Mouse (Mus musculus): ENCODE data around the gene Olfr406. TPM values are rescaled to one million over a fixed set of nuclear protein-coding genes. Genes with fewer than 3 reads are reported as not detected.

The Olfr406 gene
- not detected in 2 replicates for polyA plus RNA-seq (2014; fragmentation: Nextera tagmentation; extraction: Ambion mirVana)

DNA sequence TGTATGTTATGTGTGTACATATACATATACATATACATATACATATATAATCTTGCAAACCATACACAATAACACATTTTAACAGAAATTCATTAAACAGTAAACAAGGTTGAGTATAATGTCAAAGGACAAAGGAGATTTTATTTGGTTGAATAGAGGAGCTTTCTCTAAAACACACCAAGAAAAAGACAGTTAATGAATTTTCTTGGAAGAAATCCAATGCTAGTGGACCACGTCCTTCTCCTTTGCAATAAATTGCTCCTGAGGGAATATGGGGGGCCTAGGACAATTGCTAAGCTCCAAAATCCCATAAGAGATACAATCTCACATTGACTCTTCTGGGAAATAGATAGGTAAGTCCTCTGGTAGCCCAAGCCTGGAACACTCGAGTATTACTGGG, at the start of gene Olfr406:
Gene Olfr406 (plus strand): TSS at position 301 of the 400 bp plus-strand sequence.
- Histone ChIP-seq H3K27ac (no peak within 1 kb of the TSS), H3K27me3 (ENCODE audit: control insufficient read depth, insufficient read depth, low read length) (no peaks in the 10 kb centered on the region), H3K4me1 (replicated peaks; ENCODE audit: control insufficient read depth, insufficient read depth, low read length) (no peaks in the 10 kb centered on the region), H3K9me3 (ENCODE audit: control insufficient read depth, low read length) (peaks cover 6% of the 10 kb centered on the region; the same call in 1 of the 2 replicates), H3K4me3 (replicated peaks; ENCODE audit: low read length) (no peak within 1 kb of the TSS), H3K36me3 (replicated peaks; ENCODE audit: control insufficient read depth, insufficient read depth) (no peaks in the 10 kb centered on the region), H3K4me2 (replicated peaks) (no peak within 1 kb of the TSS), H3K9ac (no peak within 1 kb of the TSS)
- ATAC-seq (ENCODE audit: low FRiP score) (no peak), DNase-seq (ENCODE audit: low spot score) (no peak)
- WGBS, result 59% methylated on average over 2 of the region's 2 CpGs

DNA sequence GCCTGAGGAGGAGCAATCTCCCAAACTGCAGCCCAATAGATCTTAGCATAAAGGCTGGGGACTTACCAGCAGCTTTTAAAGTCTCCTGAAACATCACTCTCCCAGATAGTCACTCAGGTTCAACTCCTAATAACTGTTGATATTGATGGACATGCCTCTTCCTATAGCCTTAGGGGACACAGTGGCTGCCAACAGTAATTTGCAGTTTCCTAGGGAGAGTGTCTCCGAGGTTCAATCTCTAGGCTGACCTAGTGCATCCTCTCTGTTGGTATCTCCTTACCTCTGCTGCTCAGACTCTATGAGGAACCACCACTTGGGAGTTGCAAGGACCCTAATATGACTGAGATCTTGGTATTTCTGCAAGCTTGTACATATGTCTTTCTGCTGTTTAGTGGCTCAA, 48.3 kb upstream of the Olfr406 start, which contains the start of gene Olfr43:
Gene Olfr43 (minus strand): TSS at position 101 of the 400 bp plus-strand sequence.
- ATAC-seq (ENCODE audit: low FRiP score), result no peak
- Histone ChIP-seq H3K4me2 (replicated peaks) (no peak within 1 kb of the TSS), H3K36me3 (replicated peaks; ENCODE audit: control insufficient read depth, insufficient read depth) (no peaks in the 10 kb centered on the region), H3K9me3 (ENCODE audit: control insufficient read depth, low read length) (0 out of 2 replicates have a peak, but pooled peaks cover 18% of the 10 kb centered on the region), H3K4me1 (replicated peaks; ENCODE audit: control insufficient read depth, insufficient read depth, low read length) (no peaks in the 10 kb centered on the region), H3K9ac (no peak within 1 kb of the TSS), H3K4me3 (replicated peaks; ENCODE audit: low read length) (no peak within 1 kb of the TSS), H3K27ac (no peak within 1 kb of the TSS), H3K27me3 (ENCODE audit: control insufficient read depth, insufficient read depth, low read length) (no peaks in the 10 kb centered on the region)
- 78% methylated on average over 1 of the region's 1 CpGs for WGBS
- DNase-seq (ENCODE audit: low spot score), result no peak

DNA sequence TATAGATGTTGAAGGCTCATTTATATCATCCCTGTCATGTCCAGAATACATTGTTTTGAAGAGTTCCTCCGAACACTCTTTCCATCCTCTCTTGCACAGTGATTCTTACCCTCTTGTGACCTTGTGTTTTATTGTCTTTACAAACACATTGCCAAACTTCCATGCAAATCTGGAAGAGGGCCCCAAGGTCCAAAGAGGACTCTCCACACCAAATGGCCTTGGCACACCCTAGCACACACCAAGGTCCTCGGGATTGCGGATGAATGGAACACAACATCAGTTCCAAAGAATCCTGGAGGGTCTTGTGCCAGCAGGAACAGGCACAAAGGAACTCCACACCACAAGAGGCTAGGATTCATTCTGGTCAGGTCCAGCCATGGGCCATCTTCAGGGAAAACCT, 18.4 kb upstream of the Olfr406 start:
- Histone ChIP-seq H3K4me3 (replicated peaks; ENCODE audit: low read length) (no peak overlapping the region), H3K9me3 (ENCODE audit: control insufficient read depth, low read length) (peaks cover 10% of the 10 kb centered on the region), H3K9ac (no peak overlapping the region), H3K4me2 (replicated peaks) (no peak overlapping the region), H3K4me1 (replicated peaks; ENCODE audit: control insufficient read depth, insufficient read depth, low read length) (no peaks in the 10 kb centered on the region), H3K27ac (no peak overlapping the region), H3K27me3 (ENCODE audit: control insufficient read depth, insufficient read depth, low read length) (no peaks in the 10 kb centered on the region), H3K36me3 (replicated peaks; ENCODE audit: control insufficient read depth, insufficient read depth) (no peaks in the 10 kb centered on the region)
- no peak for DNase-seq (ENCODE audit: low spot score)
- no peak for ATAC-seq (ENCODE audit: low FRiP score)
- WGBS, result 93% methylated on average over 3 of the region's 3 CpGs

DNA sequence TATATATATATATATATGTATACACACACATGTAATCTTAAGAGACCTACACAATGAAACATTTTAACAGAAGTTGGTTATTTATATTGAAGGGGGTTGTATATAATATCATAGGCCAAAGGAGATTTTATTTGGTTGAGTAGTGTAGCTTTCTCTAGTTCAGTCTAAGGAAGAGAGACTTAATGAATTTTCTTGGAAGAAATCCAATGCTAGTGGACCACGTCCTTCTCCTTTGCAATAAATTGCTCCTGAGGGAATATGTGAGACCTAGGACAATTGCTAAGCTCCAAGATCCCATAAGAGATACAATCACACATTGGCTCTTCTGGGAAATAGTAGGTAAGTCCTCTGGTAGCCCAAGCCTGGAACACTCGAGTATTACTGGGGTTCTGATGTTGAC, 23.8 kb downstream of the Olfr406 start, which contains the start of gene Olfr59:
Gene Olfr59 (plus strand): TSS at position 301 of the 400 bp plus-strand sequence.
- Histone ChIP-seq H3K27me3 (ENCODE audit: control insufficient read depth, insufficient read depth, low read length) (no peaks in the 10 kb centered on the region), H3K27ac (no peak within 1 kb of the TSS), H3K9ac (no peak within 1 kb of the TSS), H3K4me3 (replicated peaks; ENCODE audit: low read length) (no peak within 1 kb of the TSS), H3K36me3 (replicated peaks; ENCODE audit: control insufficient read depth, insufficient read depth) (no peaks in the 10 kb centered on the region), H3K4me1 (replicated peaks; ENCODE audit: control insufficient read depth, insufficient read depth, low read length) (no peaks in the 10 kb centered on the region), H3K4me2 (replicated peaks) (no peak within 1 kb of the TSS), H3K9me3 (ENCODE audit: control insufficient read depth, low read length) (peaks cover 3% of the 10 kb centered on the region; the same call in 1 of the 2 replicates)
- no peak for DNase-seq (ENCODE audit: low spot score)
- ATAC-seq (ENCODE audit: low FRiP score), result no peak
- 68% methylated on average over 2 of the region's 2 CpGs for WGBS

DNA sequence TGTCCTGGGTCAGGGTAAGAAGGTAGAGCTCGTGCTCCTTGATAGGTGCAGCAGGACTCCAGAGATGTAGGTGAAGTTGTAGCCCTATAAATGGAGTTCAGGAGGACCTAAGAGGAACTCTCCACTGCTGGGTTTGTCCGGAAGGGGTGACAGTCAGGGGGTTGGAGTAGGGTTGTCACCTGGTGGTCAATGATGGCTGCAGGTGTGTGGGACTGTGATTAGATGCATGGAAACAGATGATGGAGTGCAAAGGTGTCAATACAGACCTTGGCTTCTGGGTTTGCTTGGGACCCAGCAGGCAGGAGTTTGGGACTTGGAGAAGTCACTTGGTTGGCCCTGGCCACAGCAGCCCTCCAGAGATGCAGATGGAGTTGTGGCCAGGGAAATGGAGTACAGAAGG, 27.6 kb downstream of the Olfr406 start:
- 78% methylated on average over 2 of the region's 2 CpGs for WGBS
- ATAC-seq (ENCODE audit: low FRiP score), result no peak
- no peak for DNase-seq (ENCODE audit: low spot score)
- Histone ChIP-seq H3K4me1 (replicated peaks; ENCODE audit: control insufficient read depth, insufficient read depth, low read length) (no peaks in the 10 kb centered on the region), H3K4me2 (replicated peaks) (no peak overlapping the region), H3K9ac (no peak overlapping the region), H3K27me3 (ENCODE audit: control insufficient read depth, insufficient read depth, low read length) (no peaks in the 10 kb centered on the region), H3K9me3 (ENCODE audit: control insufficient read depth, low read length) (0 out of 2 replicates have a peak, but pooled peaks cover 6% of the 10 kb centered on the region), H3K27ac (no peak overlapping the region), H3K36me3 (replicated peaks; ENCODE audit: control insufficient read depth, insufficient read depth) (no peaks in the 10 kb centered on the region), H3K4me3 (replicated peaks; ENCODE audit: low read length) (no peak overlapping the region)

Other genes starting within 250 kb of the Olfr406 start
- gene Olfr139, start 203.3 kb upstream of the Olfr406 start, polyA plus RNA-seq (2014; fragmentation: Nextera tagmentation; extraction: Ambion mirVana), result not detected in 2 replicates
- gene Olfr399, start 203.2 kb upstream of the Olfr406 start, polyA plus RNA-seq (2014; fragmentation: Nextera tagmentation; extraction: Ambion mirVana), result not detected in 2 replicates
- not detected in 2 replicates for gene Zfp616, start 189.9 kb upstream of the Olfr406 start, polyA plus RNA-seq (2014; fragmentation: Nextera tagmentation; extraction: Ambion mirVana)
- gene Olfr401, start 146.1 kb upstream of the Olfr406 start, polyA plus RNA-seq (2014; fragmentation: Nextera tagmentation; extraction: Ambion mirVana), result not detected in 2 replicates
- not detected in 2 replicates for gene Olfr402, start 106.3 kb upstream of the Olfr406 start, polyA plus RNA-seq (2014; fragmentation: Nextera tagmentation; extraction: Ambion mirVana)
- gene Olfr403, start 73.6 kb upstream of the Olfr406 start, polyA plus RNA-seq (2014; fragmentation: Nextera tagmentation; extraction: Ambion mirVana), result not detected in 2 replicates
- not detected in 2 replicates for gene Olfr43, start 48.4 kb upstream of the Olfr406 start, polyA plus RNA-seq (2014; fragmentation: Nextera tagmentation; extraction: Ambion mirVana)
- not detected in 2 replicates for gene Olfr59, start 23.9 kb downstream of the Olfr406 start, polyA plus RNA-seq (2014; fragmentation: Nextera tagmentation; extraction: Ambion mirVana)
- not detected in 2 replicates for gene Olfr410, start 78.2 kb downstream of the Olfr406 start, polyA plus RNA-seq (2014; fragmentation: Nextera tagmentation; extraction: Ambion mirVana)
- not detected in 2 replicates for gene Olfr411, start 92.8 kb downstream of the Olfr406 start, polyA plus RNA-seq (2014; fragmentation: Nextera tagmentation; extraction: Ambion mirVana)
- not detected in 2 replicates for gene Olfr412, start 102.3 kb downstream of the Olfr406 start, polyA plus RNA-seq (2014; fragmentation: Nextera tagmentation; extraction: Ambion mirVana)